Mouse (Mus musculus): ENCODE results near the gene Cd300lg. TPM values are rescaled to one million over a fixed set of nuclear protein-coding genes. Genes with fewer than 3 reads are reported as not detected.

The Cd300lg gene
- polyA plus RNA-seq (2015; fragmentation: Nextera tagmentation; extraction: Ambion mirVana), result 0.32 and 0.40 TPM in 2 replicates

GRCm38 (mm10) chr11:102041350-102041949 lies at the start of gene Cd300lg:
Gene Cd300lg (plus strand): TSS chr11:102041509.
- ATAC-seq, result no peak
- Histone ChIP-seq H3K9me3 (peaks cover 16% of the 10 kb centered on the region), H3K4me3 (replicated peaks) (no peak within 1 kb of the TSS), H3K9ac (replicated peaks) (no peak within 1 kb of the TSS), H3K36me3 (no peaks in the 10 kb centered on the region), H3K27me3 (no peaks in the 10 kb centered on the region), H3K4me1 (replicated peaks) (0 out of 2 replicates have a peak, but pooled peaks cover 3% of the 10 kb centered on the region), H3K27ac (no peak within 1 kb of the TSS), H3K4me2 (replicated peaks) (no peak within 1 kb of the TSS)
- WGBS, result 61% methylated on average over 5 of the region's 5 CpGs

GRCm38 (mm10) chr11:101991813-101992212 lies 49.5 kb upstream of the Cd300lg start:
- Histone ChIP-seq H3K36me3 (peaks cover 5% of the 10 kb centered on the region; the same call in 1 of the 2 replicates), H3K9me3 (no peaks in the 10 kb centered on the region), H3K27ac (no peak overlapping the region), H3K9ac (replicated peaks) (no peak overlapping the region), H3K4me3 (replicated peaks) (no peak overlapping the region), H3K27me3 (peaks cover 10% of the 10 kb centered on the region; the same call in 1 of the 2 replicates), H3K4me1 (replicated peaks) (no peaks in the 10 kb centered on the region), H3K4me2 (replicated peaks) (no peak overlapping the region)
- 83% methylated on average over 3 of the region's 3 CpGs for WGBS
- ATAC-seq, result no peak

GRCm38 (mm10) chr11:101992411-101992810 lies 48.9 kb upstream of the Cd300lg start:
- Histone ChIP-seq H3K4me3 (replicated peaks) (no peak overlapping the region), H3K27me3 (peaks cover 4% of the 10 kb centered on the region; the same call in 1 of the 2 replicates), H3K36me3 (peaks cover 5% of the 10 kb centered on the region; the same call in 1 of the 2 replicates), H3K4me1 (replicated peaks) (no peaks in the 10 kb centered on the region), H3K9me3 (no peaks in the 10 kb centered on the region), H3K4me2 (replicated peaks) (no peak overlapping the region), H3K9ac (replicated peaks) (no peak overlapping the region), H3K27ac (no peak overlapping the region)
- WGBS, result 88% methylated on average over 7 of the region's 7 CpGs
- no peak for ATAC-seq

GRCm38 (mm10) chr11:101994100-101994499 lies 47.2 kb upstream of the Cd300lg start:
- Histone ChIP-seq H3K36me3 (peaks cover 10% of the 10 kb centered on the region), H3K4me1 (replicated peaks) (no peaks in the 10 kb centered on the region), H3K27me3 (0 out of 2 replicates have a peak, but pooled peaks cover 3% of the 10 kb centered on the region), H3K4me2 (replicated peaks) (no peak overlapping the region), H3K9me3 (no peaks in the 10 kb centered on the region), H3K9ac (replicated peaks) (no peak overlapping the region), H3K27ac (no peak overlapping the region), H3K4me3 (replicated peaks) (no peak overlapping the region)
- ATAC-seq, result no peak
- WGBS, result 86% methylated on average over 8 of the region's 8 CpGs

- no peak for ATAC-seq
- WGBS, result 90% methylated on average over 7 of the region's 7 CpGs
- Histone ChIP-seq H3K4me1 (replicated peaks) (0 out of 2 replicates have a peak, but pooled peaks cover 4% of the 10 kb centered on the region), H3K9ac (replicated peaks) (no peak overlapping the region), H3K9me3 (no peaks in the 10 kb centered on the region), H3K4me3 (replicated peaks) (no peak overlapping the region), H3K4me2 (replicated peaks) (no peak overlapping the region), H3K27ac (no peak overlapping the region), H3K36me3 (peaks cover 23% of the 10 kb centered on the region), H3K27me3 (no peaks in the 10 kb centered on the region)
Measured at GRCm38 (mm10) chr11:101995938-101996337, 45.4 kb upstream of the Cd300lg start.

- 0 out of 2 replicates have a peak, but pooled peaks cover 4% of the 10 kb centered on the region for H3K4me1 ChIP-seq (replicated peaks)
- H3K9me3 ChIP-seq, result no peaks in the 10 kb centered on the region
- H3K27me3 ChIP-seq, result no peaks in the 10 kb centered on the region
- H3K4me3 ChIP-seq (replicated peaks), result no peak overlapping the region
- ATAC-seq, result no peak
- H3K4me2 ChIP-seq (replicated peaks), result no peak overlapping the region
- H3K9ac ChIP-seq (replicated peaks), result no peak overlapping the region
- WGBS, result 67% methylated on average over 5 of the region's 5 CpGs
- no peak overlapping the region for H3K27ac ChIP-seq
- peaks cover 39% of the 10 kb centered on the region for H3K36me3 ChIP-seq
Measured at GRCm38 (mm10) chr11:101998258-101998657, 43.1 kb upstream of the Cd300lg start.

- ATAC-seq, result no peak
- Histone ChIP-seq H3K27ac (no peak overlapping the region), H3K4me1 (replicated peaks) (0 out of 2 replicates have a peak, but pooled peaks cover 4% of the 10 kb centered on the region), H3K9me3 (no peaks in the 10 kb centered on the region), H3K27me3 (no peaks in the 10 kb centered on the region), H3K4me3 (replicated peaks) (no peak overlapping the region), H3K9ac (replicated peaks) (0 out of 2 replicates have a peak overlapping the region, but pooled peaks have one; percentile 10), H3K4me2 (replicated peaks) (no peak overlapping the region), H3K36me3 (peaks cover 51% of the 10 kb centered on the region)
- WGBS, result 53% methylated on average over 4 of the region's 4 CpGs
Measured at GRCm38 (mm10) chr11:101999466-101999865, 41.8 kb upstream of the Cd300lg start.

GRCm38 (mm10) chr11:102004251-102004650 lies 37.1 kb upstream of the Cd300lg start:
- Histone ChIP-seq H3K27me3 (no peaks in the 10 kb centered on the region), H3K27ac (no peak overlapping the region), H3K9me3 (no peaks in the 10 kb centered on the region), H3K4me1 (replicated peaks) (peaks cover 15% of the 10 kb centered on the region), H3K36me3 (peaks cover 86% of the 10 kb centered on the region), H3K4me2 (replicated peaks) (no peak overlapping the region), H3K9ac (replicated peaks) (no peak overlapping the region), H3K4me3 (replicated peaks) (no peak overlapping the region)
- ATAC-seq, result no peak
- WGBS, result 93% methylated on average over 8 of the region's 8 CpGs

GRCm38 (mm10) chr11:102006271-102006670 lies 35.0 kb upstream of the Cd300lg start:
- Histone ChIP-seq H3K4me1 (replicated peaks) (peaks cover 24% of the 10 kb centered on the region), H3K36me3 (peaks cover 89% of the 10 kb centered on the region), H3K4me2 (replicated peaks) (no peak overlapping the region), H3K4me3 (replicated peaks) (no peak overlapping the region), H3K27me3 (no peaks in the 10 kb centered on the region), H3K9ac (replicated peaks) (no peak overlapping the region), H3K9me3 (no peaks in the 10 kb centered on the region), H3K27ac (0 out of 2 replicates have a peak overlapping the region, but pooled peaks have one; percentile 7)
- no peak for ATAC-seq
- 48% methylated on average over 9 of the region's 9 CpGs for WGBS

GRCm38 (mm10) chr11:102006688-102007087 lies 34.6 kb upstream of the Cd300lg start:
- 0 out of 2 replicates have a peak overlapping the region, but pooled peaks have one; percentile 7 for H3K27ac ChIP-seq
- H3K9ac ChIP-seq (replicated peaks), result no peak overlapping the region
- ATAC-seq, result no peak
- H3K4me2 ChIP-seq (replicated peaks), result no peak overlapping the region
- 75% methylated on average over 5 of the region's 5 CpGs for WGBS
- no peaks in the 10 kb centered on the region for H3K27me3 ChIP-seq
- no peak overlapping the region for H3K4me3 ChIP-seq (replicated peaks)
- H3K36me3 ChIP-seq, result peaks cover 89% of the 10 kb centered on the region
- peaks cover 24% of the 10 kb centered on the region for H3K4me1 ChIP-seq (replicated peaks)
- no peaks in the 10 kb centered on the region for H3K9me3 ChIP-seq

GRCm38 (mm10) chr11:102008372-102008771 lies 32.9 kb upstream of the Cd300lg start:
- H3K4me1 ChIP-seq (replicated peaks), result peaks cover 24% of the 10 kb centered on the region
- WGBS, result 97% methylated on average over 8 of the region's 8 CpGs
- no peaks in the 10 kb centered on the region for H3K9me3 ChIP-seq
- no peak overlapping the region for H3K4me2 ChIP-seq (replicated peaks)
- H3K36me3 ChIP-seq, result peaks cover 96% of the 10 kb centered on the region
- no peak for ATAC-seq
- no peak overlapping the region for H3K4me3 ChIP-seq (replicated peaks)
- no peaks in the 10 kb centered on the region for H3K27me3 ChIP-seq
- no peak overlapping the region for H3K9ac ChIP-seq (replicated peaks)
- H3K27ac ChIP-seq, result no peak overlapping the region

- no peak overlapping the region for H3K4me2 ChIP-seq (replicated peaks)
- no peak overlapping the region for H3K4me3 ChIP-seq (replicated peaks)
- H3K4me1 ChIP-seq (replicated peaks), result peaks cover 24% of the 10 kb centered on the region
- no peak for ATAC-seq
- peak overlapping the region; percentile 83 for H3K27ac ChIP-seq
- H3K36me3 ChIP-seq, result peaks cover 95% of the 10 kb centered on the region
- no peaks in the 10 kb centered on the region for H3K9me3 ChIP-seq
- no peaks in the 10 kb centered on the region for H3K27me3 ChIP-seq
- no peak overlapping the region for H3K9ac ChIP-seq (replicated peaks)
- WGBS, result 85% methylated on average over 15 of the region's 15 CpGs
Measured at GRCm38 (mm10) chr11:102008954-102009637, 32.2 kb upstream of the Cd300lg start.

Measured in midbrain, embryonic 13.5 days (tissue).